Mouse (Mus musculus) heart, embryonic 15.5 days (tissue): ENCODE measurements around the gene E130309D02Rik. TPM values are rescaled to one million over a fixed set of nuclear protein-coding genes. Genes with fewer than 3 reads are reported as not detected.
A peak's percentile ranks its signal among the peaks of the same experiment; 100 is the strongest.

Source experiments
- ATAC-seq: fragments of 200-750 bp; cut with Nextera tagmentation; replicated peaks from 2 replicates; pipeline ENCODE4 v1.8.0; 2017; ENCODE audit warnings: low read depth, moderate TSS enrichment; ENCODE audit not compliant: insufficient number of reproducible peaks, insufficient read depth, low FRiP score
- H3K27ac ChIP-seq: fragments of 300-500 bp; sonication (generic); 2 replicates; pipeline ENCODE4 v1.5.1; 2015; ENCODE audit warnings: mild to moderate bottlenecking, inconsistent platforms
- H3K27me3 ChIP-seq: fragments of 300-500 bp; sonication (generic); 2 replicates; pipeline ENCODE4 v1.6.1; 2015; ENCODE audit warnings: inconsistent platforms
- H3K36me3 ChIP-seq: fragments of 300-500 bp; sonication (generic); 2 replicates; pipeline ENCODE4 v1.6.1; 2015; ENCODE audit warnings: mild to moderate bottlenecking, inconsistent platforms
- H3K4me1 ChIP-seq: fragments of 300-500 bp; sonication (generic); replicated peaks from 2 replicates; pipeline ENCODE4 v1.6.1; 2015; ENCODE audit warnings: inconsistent platforms
- H3K4me2 ChIP-seq: fragments of 300-500 bp; sonication (generic); 2 replicates; pipeline ENCODE4 v1.6.1; 2015; ENCODE audit warnings: inconsistent platforms, mild to moderate bottlenecking, moderate library complexity
- H3K4me3 ChIP-seq: fragments of 300-500 bp; sonication (generic); 2 replicates; pipeline ENCODE4 v1.5.1; 2015; ENCODE audit warnings: mild to moderate bottlenecking, inconsistent platforms
- H3K9ac ChIP-seq: fragments of 300-500 bp; sonication (generic); 2 replicates; pipeline ENCODE4 v1.6.1; 2015; ENCODE audit warnings: mild to moderate bottlenecking, inconsistent platforms
- H3K9me3 ChIP-seq: fragments of 300-500 bp; sonication (generic); replicated peaks from 2 replicates; pipeline ENCODE4 v1.6.1; 2016; ENCODE audit warnings: inconsistent platforms
- WGBS: fragments of 180-500 bp; shearing (Covaris S2); methylation state at CpG from one replicate; pipeline ENCODE4 v1.1.7; 2015; ENCODE audit warnings: mixed read lengths; 5-methylcytosine and 5-hydroxymethylcytosine counted together
- polyA plus RNA-seq: library from polyadenylated mRNA; unstranded; fragments of >200 nt; fragmentation: Nextera tagmentation; extraction: Ambion mirVana; gene quantifications from 2 replicates; pipeline ENCODE4 v1.2.1, GENCODE M21; 2015

The E130309D02Rik gene
- 18.7 and 25.7 TPM in 2 replicates for polyA plus RNA-seq

- Histone ChIP-seq H3K27ac (peak within 1 kb of the TSS; percentile 92), H3K9me3 (no peaks in the 10 kb centered on the region), H3K9ac (peak within 1 kb of the TSS; percentile 92), H3K4me3 (peak within 1 kb of the TSS; percentile 93), H3K27me3 (no peaks in the 10 kb centered on the region), H3K36me3 (peaks cover 34% of the 10 kb centered on the region), H3K4me1 (peaks cover 18% of the 10 kb centered on the region), H3K4me2 (peak within 1 kb of the TSS; percentile 92)
- ATAC-seq, result peak; percentile 82
- WGBS, result under 1% methylated on average over 98 of the region's 101 CpGs
These were observed at the start of gene E130309D02Rik for GRCm38 (mm10) chr5:143314730-143315513. Gene E130309D02Rik (minus strand): TSS chr5:143315360.

GRCm38 (mm10) chr5:143363678-143364615, 48.8 kb upstream of the E130309D02Rik start:
- no peak overlapping the region for H3K27ac ChIP-seq
- no peaks in the 10 kb centered on the region for H3K9me3 ChIP-seq
- peaks cover 55% of the 10 kb centered on the region for H3K27me3 ChIP-seq
- peaks cover 11% of the 10 kb centered on the region for H3K4me1 ChIP-seq
- peak overlapping the region; percentile 82 for H3K4me2 ChIP-seq
- H3K4me3 ChIP-seq, result peak overlapping the region; percentile 56
- H3K36me3 ChIP-seq, result no peaks in the 10 kb centered on the region
- WGBS, result under 1% methylated on average over 47 of the region's 47 CpGs
- H3K9ac ChIP-seq, result peak overlapping the region; percentile 36
- peak; percentile 62 for ATAC-seq

GRCm38 (mm10) chr5:143361428-143361827, 46.3 kb upstream of the E130309D02Rik start:
- Histone ChIP-seq H3K4me3 (no peak overlapping the region), H3K4me2 (no peak overlapping the region), H3K27ac (no peak overlapping the region), H3K27me3 (peaks cover 60% of the 10 kb centered on the region), H3K9me3 (no peaks in the 10 kb centered on the region), H3K9ac (no peak overlapping the region), H3K4me1 (peaks cover 16% of the 10 kb centered on the region), H3K36me3 (no peaks in the 10 kb centered on the region)
- ATAC-seq, result no peak
- WGBS, result 61% methylated on average over 7 of the region's 7 CpGs

GRCm38 (mm10) chr5:143360000-143360399, 44.8 kb upstream of the E130309D02Rik start:
- ATAC-seq, result no peak
- Histone ChIP-seq H3K4me1 (peaks cover 16% of the 10 kb centered on the region), H3K4me2 (no peak overlapping the region), H3K27me3 (peaks cover 53% of the 10 kb centered on the region), H3K27ac (no peak overlapping the region), H3K9ac (no peak overlapping the region), H3K9me3 (no peaks in the 10 kb centered on the region), H3K4me3 (no peak overlapping the region), H3K36me3 (no peaks in the 10 kb centered on the region)
- WGBS, result 62% methylated on average over 5 of the region's 5 CpGs

GRCm38 (mm10) chr5:143359263-143359662, 44.1 kb upstream of the E130309D02Rik start:
- no peak overlapping the region for H3K9ac ChIP-seq
- ATAC-seq, result no peak
- peaks cover 47% of the 10 kb centered on the region for H3K27me3 ChIP-seq
- H3K4me2 ChIP-seq, result no peak overlapping the region
- no peak overlapping the region for H3K4me3 ChIP-seq
- no peak overlapping the region for H3K27ac ChIP-seq
- WGBS, result 34% methylated on average over 7 of the region's 7 CpGs
- peaks cover 13% of the 10 kb centered on the region for H3K4me1 ChIP-seq
- H3K9me3 ChIP-seq, result no peaks in the 10 kb centered on the region
- no peaks in the 10 kb centered on the region for H3K36me3 ChIP-seq

- H3K27ac ChIP-seq, result no peak overlapping the region
- H3K9me3 ChIP-seq, result no peaks in the 10 kb centered on the region
- no peak overlapping the region for H3K9ac ChIP-seq
- H3K36me3 ChIP-seq, result no peaks in the 10 kb centered on the region
- peak overlapping the region; percentile 24 for H3K4me3 ChIP-seq
- 3% methylated on average over 28 of the region's 28 CpGs for WGBS
- peak overlapping the region; percentile 51 for H3K4me2 ChIP-seq
- peaks cover 43% of the 10 kb centered on the region for H3K27me3 ChIP-seq
- peaks cover 6% of the 10 kb centered on the region; the same call in 1 of the 2 replicates for H3K4me1 ChIP-seq
- ATAC-seq, result no peak
These were observed 42.4 kb upstream of the E130309D02Rik start for GRCm38 (mm10) chr5:143357564-143357963.

- Histone ChIP-seq H3K27me3 (peaks cover 40% of the 10 kb centered on the region), H3K27ac (no peak within 1 kb of the TSS), H3K4me2 (peak within 1 kb of the TSS; percentile 51), H3K4me3 (peak within 1 kb of the TSS; percentile 24), H3K9ac (no peak within 1 kb of the TSS), H3K4me1 (peaks cover 6% of the 10 kb centered on the region; the same call in 1 of the 2 replicates), H3K36me3 (no peaks in the 10 kb centered on the region), H3K9me3 (no peaks in the 10 kb centered on the region)
- ATAC-seq, result no peak
- 23% methylated on average over 17 of the region's 17 CpGs for WGBS
These were observed 41.7 kb upstream of the E130309D02Rik start, which contains the start of gene Grid2ip for GRCm38 (mm10) chr5:143356686-143357388. Gene Grid2ip (plus strand): TSS chr5:143357338.

- Histone ChIP-seq H3K4me3 (no peak overlapping the region), H3K9ac (no peak overlapping the region), H3K27me3 (peaks cover 40% of the 10 kb centered on the region), H3K9me3 (no peaks in the 10 kb centered on the region), H3K27ac (no peak overlapping the region), H3K36me3 (no peaks in the 10 kb centered on the region), H3K4me1 (peaks cover 6% of the 10 kb centered on the region; the same call in 1 of the 2 replicates), H3K4me2 (no peak overlapping the region)
- WGBS, result 37% methylated on average over 5 of the region's 5 CpGs
- no peak for ATAC-seq
These were observed 40.9 kb upstream of the E130309D02Rik start for GRCm38 (mm10) chr5:143356017-143356416.

GRCm38 (mm10) chr5:143346367-143346766, 31.2 kb upstream of the E130309D02Rik start:
- Histone ChIP-seq H3K4me2 (no peak overlapping the region), H3K9ac (no peak overlapping the region), H3K27me3 (no peaks in the 10 kb centered on the region), H3K27ac (no peak overlapping the region), H3K4me3 (no peak overlapping the region), H3K4me1 (no peaks in the 10 kb centered on the region), H3K9me3 (no peaks in the 10 kb centered on the region), H3K36me3 (no peaks in the 10 kb centered on the region)
- WGBS, result 74% methylated on average over 8 of the region's 8 CpGs
- ATAC-seq, result no peak

GRCm38 (mm10) chr5:143339603-143340002, 24.4 kb upstream of the E130309D02Rik start:
- WGBS, result 51% methylated on average over 6 of the region's 6 CpGs
- no peaks in the 10 kb centered on the region for H3K36me3 ChIP-seq
- H3K4me2 ChIP-seq, result no peak overlapping the region
- H3K9ac ChIP-seq, result no peak overlapping the region
- no peak overlapping the region for H3K4me3 ChIP-seq
- no peak overlapping the region for H3K27ac ChIP-seq
- H3K9me3 ChIP-seq, result no peaks in the 10 kb centered on the region
- peaks cover 6% of the 10 kb centered on the region for H3K27me3 ChIP-seq
- H3K4me1 ChIP-seq, result no peaks in the 10 kb centered on the region
- no peak for ATAC-seq

- WGBS, result 59% methylated on average over 6 of the region's 6 CpGs
These were observed 21.4 kb upstream of the E130309D02Rik start for GRCm38 (mm10) chr5:143336559-143336958.

More at GRCm38 (mm10) chr5:143336559-143336958, 21.4 kb upstream of the E130309D02Rik start:
- H3K9ac ChIP-seq, result no peak overlapping the region
- H3K9me3 ChIP-seq, result no peaks in the 10 kb centered on the region
- peaks cover 6% of the 10 kb centered on the region for H3K27me3 ChIP-seq
- no peak overlapping the region for H3K4me2 ChIP-seq
- H3K36me3 ChIP-seq, result no peaks in the 10 kb centered on the region
- no peak overlapping the region for H3K27ac ChIP-seq
- H3K4me3 ChIP-seq, result no peak overlapping the region
- ATAC-seq, result no peak
- H3K4me1 ChIP-seq, result no peaks in the 10 kb centered on the region
